13 mouse cellular contexts compared by ENCODE assay signal in the genomic region with DNA sequence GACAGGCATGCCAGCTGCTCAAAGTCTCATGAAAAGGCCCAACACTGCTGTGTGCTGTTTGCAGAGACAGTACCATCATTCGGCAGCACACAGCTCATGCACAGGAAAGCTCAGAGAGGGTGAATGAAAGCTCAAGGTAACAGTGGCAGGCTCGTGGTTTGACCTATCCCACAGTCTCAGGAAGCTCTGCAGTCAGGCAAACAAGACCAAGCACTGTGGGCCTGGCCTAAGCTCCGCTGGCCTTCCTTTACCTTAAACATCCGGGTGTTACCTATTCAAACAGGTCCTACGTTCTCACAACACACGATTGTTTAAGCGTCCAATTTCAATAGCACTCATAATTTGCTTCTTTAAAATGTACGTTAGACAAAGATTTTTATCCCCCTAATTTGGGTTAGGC. TPM values are rescaled to one million over a fixed set of nuclear protein-coding genes. Genes with fewer than 3 reads are reported as not detected.
DNase-seq lines count a peak whose midpoint lies in the region; ATAC-seq lines count a peak whose summit lies in the region.
"Had no signal": no experiment of that assay in that cellular context is flagged by ENCODE, and none has a peak within 500 bp of the region (broad histone marks: within the 10 kb centered on the region; RNA-seq: fewer than 3 reads in every experiment).

No protein-coding gene starts in this region.

- no peak for DNase-seq in hindbrain, embryonic 10.5 days (ENCODE audit: low spot score)
- DNase-seq in hindbrain, embryonic 11.5 days (ENCODE audit: low spot score) = no peak
- DNase-seq in midbrain, embryonic 14.5 days = no peak
- DNase-seq in midbrain, embryonic 11.5 days (ENCODE audit: low spot score, missing footprints) = no peak
- DNase-seq in spleen, postnatal 4 days (ENCODE audit: low spot score in 2 of 2) = no peak
- no peak for DNase-seq in spleen, postnatal 10 days (ENCODE audit: low spot score in 2 of 2)
- DNase-seq: gastrocnemius, postnatal 25 days; right cerebral cortex, adult 18-20 months had no signal

- no peaks in the 10 kb centered on the region for H3K9me3 ChIP-seq in hindbrain, embryonic 10.5 days
- no peaks in the 10 kb centered on the region for H3K9me3 ChIP-seq in hindbrain, embryonic 11.5 days (ENCODE audit: control insufficient read depth, low read length)
- no peaks in the 10 kb centered on the region for H3K9me3 ChIP-seq in midbrain, embryonic 14.5 days (ENCODE audit: control insufficient read depth, low read length)
- no peaks in the 10 kb centered on the region for H3K9me3 ChIP-seq in midbrain, embryonic 11.5 days (ENCODE audit: control insufficient read depth, low read length)
- no peaks in the 10 kb centered on the region for H3K9me3 ChIP-seq in liver, embryonic 12.5 days (replicated peaks)
- no peaks in the 10 kb centered on the region for H3K9me3 ChIP-seq in stomach, embryonic 14.5 days (ENCODE audit: control insufficient read depth, low read depth, low read length)
- H3K9me3 ChIP-seq: embryonic facial prominence, embryonic 15.5 days had no signal

- WGBS in hindbrain, embryonic 10.5 days = 85% methylated on average over 8 of the region's 8 CpGs
- WGBS in hindbrain, embryonic 11.5 days = 85% methylated on average over 8 of the region's 8 CpGs
- 86% methylated on average over 8 of the region's 8 CpGs for WGBS in midbrain, embryonic 14.5 days
- 86% methylated on average over 8 of the region's 8 CpGs for WGBS in midbrain, embryonic 11.5 days
- 47% methylated on average over 8 of the region's 8 CpGs for WGBS in liver, embryonic 12.5 days (ENCODE audit: insufficient replicate concordance)
- 67% methylated on average over 8 of the region's 8 CpGs for WGBS in stomach, embryonic 14.5 days

- no peak for ATAC-seq in hindbrain, embryonic 11.5 days (ENCODE audit: low FRiP score)
- ATAC-seq in midbrain, embryonic 14.5 days (ENCODE audit: low FRiP score, low TSS enrichment) = no peak
- no peak for ATAC-seq in midbrain, embryonic 11.5 days (ENCODE audit: low FRiP score)
- ATAC-seq in liver, embryonic 12.5 days = no peak
- ATAC-seq in stomach, embryonic 14.5 days (ENCODE audit: insufficient number of reproducible peaks, insufficient read depth, low FRiP score, low read depth) = no peak
- ATAC-seq: forebrain, embryonic 16.5 days; lung, postnatal 0 days had no signal

- no peak overlapping the region for H3K9ac ChIP-seq in hindbrain, embryonic 11.5 days (ENCODE audit: low read depth, low read length)
- 0 out of 2 replicates have a peak overlapping the region, but pooled peaks have one; percentile 10 for H3K9ac ChIP-seq in midbrain, embryonic 14.5 days (replicated peaks; ENCODE audit: low read length)
- H3K9ac ChIP-seq in midbrain, embryonic 11.5 days (ENCODE audit: low read length) = no peak overlapping the region
- no peak overlapping the region; the same call in 1 of the 2 replicates for H3K9ac ChIP-seq in liver, embryonic 12.5 days
- H3K9ac ChIP-seq in stomach, embryonic 14.5 days (replicated peaks; ENCODE audit: low read depth, low read length) = no peak overlapping the region
- H3K9ac ChIP-seq: embryonic facial prominence, embryonic 15.5 days had no signal

- H3K4me1 ChIP-seq in hindbrain, embryonic 10.5 days (replicated peaks) = peaks cover 56% of the 10 kb centered on the region
- H3K4me1 ChIP-seq in hindbrain, embryonic 11.5 days (replicated peaks; ENCODE audit: control insufficient read depth, insufficient read depth, low read length) = peaks cover 3% of the 10 kb centered on the region; the same call in 1 of the 2 replicates
- H3K4me1 ChIP-seq in midbrain, embryonic 14.5 days (ENCODE audit: control insufficient read depth, insufficient read depth, low read length) = peaks cover 23% of the 10 kb centered on the region
- peaks cover 10% of the 10 kb centered on the region for H3K4me1 ChIP-seq in midbrain, embryonic 11.5 days (ENCODE audit: control insufficient read depth, insufficient read depth, low read length)
- peaks cover 59% of the 10 kb centered on the region for H3K4me1 ChIP-seq in liver, embryonic 12.5 days
- H3K4me1 ChIP-seq in stomach, embryonic 14.5 days (ENCODE audit: control insufficient read depth, insufficient read depth, low read length) = peaks cover 13% of the 10 kb centered on the region

- H3K4me3 ChIP-seq in hindbrain, embryonic 10.5 days = no peak overlapping the region
- no peak overlapping the region for H3K4me3 ChIP-seq in hindbrain, embryonic 11.5 days (ENCODE audit: low read depth, low read length)
- no peak overlapping the region for H3K4me3 ChIP-seq in midbrain, embryonic 14.5 days (replicated peaks; ENCODE audit: low read depth, low read length)
- H3K4me3 ChIP-seq in midbrain, embryonic 11.5 days (ENCODE audit: low read depth, low read length) = no peak overlapping the region
- H3K4me3 ChIP-seq in liver, embryonic 12.5 days = no peak overlapping the region
- H3K4me3 ChIP-seq in stomach, embryonic 14.5 days (ENCODE audit: low read depth, low read length) = no peak overlapping the region
- H3K4me3 ChIP-seq: embryonic facial prominence, embryonic 15.5 days had no signal

- peak overlapping the region; percentile 40; the same call in 1 of the 2 replicates for H3K27ac ChIP-seq in hindbrain, embryonic 10.5 days
- H3K27ac ChIP-seq in hindbrain, embryonic 11.5 days (ENCODE audit: low read depth, low read length) = no peak overlapping the region
- H3K27ac ChIP-seq in midbrain, embryonic 14.5 days (replicated peaks; ENCODE audit: low read depth, low read length) = no peak overlapping the region
- H3K27ac ChIP-seq in midbrain, embryonic 11.5 days (ENCODE audit: low read depth, low read length) = no peak overlapping the region
- peak overlapping the region; percentile 69 for H3K27ac ChIP-seq in liver, embryonic 12.5 days
- peak overlapping the region; percentile 82 for H3K27ac ChIP-seq in stomach, embryonic 14.5 days (ENCODE audit: low read length)

- H3K27me3 ChIP-seq in hindbrain, embryonic 10.5 days (ENCODE audit: insufficient read depth, poor library complexity, severe bottlenecking) = no peaks in the 10 kb centered on the region
- no peaks in the 10 kb centered on the region for H3K27me3 ChIP-seq in hindbrain, embryonic 11.5 days (ENCODE audit: control insufficient read depth, insufficient read depth, low read length)
- H3K27me3 ChIP-seq in midbrain, embryonic 14.5 days (ENCODE audit: control insufficient read depth, insufficient read depth, low read length) = no peaks in the 10 kb centered on the region
- no peaks in the 10 kb centered on the region for H3K27me3 ChIP-seq in midbrain, embryonic 11.5 days (ENCODE audit: control insufficient read depth, insufficient read depth, low read length)
- peaks cover 55% of the 10 kb centered on the region for H3K27me3 ChIP-seq in liver, embryonic 12.5 days (replicated peaks)
- no peaks in the 10 kb centered on the region for H3K27me3 ChIP-seq in stomach, embryonic 14.5 days (ENCODE audit: control insufficient read depth, insufficient read depth, low read length)
- H3K27me3 ChIP-seq: embryonic facial prominence, embryonic 15.5 days had no signal

- peaks cover 2% of the 10 kb centered on the region; the same call in 1 of the 2 replicates for H3K36me3 ChIP-seq in hindbrain, embryonic 10.5 days
- no peaks in the 10 kb centered on the region for H3K36me3 ChIP-seq in hindbrain, embryonic 11.5 days (ENCODE audit: control insufficient read depth, insufficient read depth, low read length)
- H3K36me3 ChIP-seq in midbrain, embryonic 14.5 days (ENCODE audit: control insufficient read depth, insufficient read depth, low read length) = 0 out of 2 replicates have a peak, but pooled peaks cover 8% of the 10 kb centered on the region
- no peaks in the 10 kb centered on the region for H3K36me3 ChIP-seq in midbrain, embryonic 11.5 days (ENCODE audit: control insufficient read depth, insufficient read depth, low read length)
- peaks cover 4% of the 10 kb centered on the region; the same call in 1 of the 2 replicates for H3K36me3 ChIP-seq in liver, embryonic 12.5 days
- no peaks in the 10 kb centered on the region for H3K36me3 ChIP-seq in stomach, embryonic 14.5 days (ENCODE audit: control insufficient read depth, insufficient read depth, low read length)
- H3K36me3 ChIP-seq: embryonic facial prominence, embryonic 15.5 days had no signal

- no peak overlapping the region for H3K4me2 ChIP-seq in hindbrain, embryonic 11.5 days (replicated peaks; ENCODE audit: low read depth, low read length)
- no peak overlapping the region for H3K4me2 ChIP-seq in midbrain, embryonic 14.5 days (ENCODE audit: low read length)
- no peak overlapping the region for H3K4me2 ChIP-seq in midbrain, embryonic 11.5 days
- H3K4me2 ChIP-seq in liver, embryonic 12.5 days = peak overlapping the region; percentile 59
- no peak overlapping the region for H3K4me2 ChIP-seq in stomach, embryonic 14.5 days (replicated peaks; ENCODE audit: low read depth, low read length)
- H3K4me2 ChIP-seq: embryonic facial prominence, embryonic 15.5 days had no signal

RNA-seq across cellular contexts. Expression of gene Appl2, which starts 4.4 kb away (rescaled TPM):
- 29.6 and 35.2 TPM in 2 replicates for polyA plus RNA-seq in hindbrain, embryonic 10.5 days (2016; fragmentation: Nextera tagmentation; extraction: Ambion mirVana)
- 32.0 and 38.5 TPM in 2 replicates for polyA plus RNA-seq in hindbrain, embryonic 11.5 days (2014; fragmentation: Nextera tagmentation; extraction: Ambion mirVana)
- 27.9 and 38.7 TPM in 2 replicates for polyA plus RNA-seq in midbrain, embryonic 14.5 days (2014; fragmentation: Nextera tagmentation; extraction: Ambion mirVana)
- polyA plus RNA-seq in midbrain, embryonic 11.5 days (2014; fragmentation: Nextera tagmentation; extraction: Ambion mirVana) = 28.2 and 28.7 TPM in 2 replicates
- 15.1 and 15.2 TPM in 2 replicates for polyA plus RNA-seq in liver, embryonic 12.5 days (2016; fragmentation: Nextera tagmentation; extraction: Ambion mirVana)
- 54.0 and 64.6 TPM in 2 replicates for polyA plus RNA-seq in stomach, embryonic 14.5 days (2014; fragmentation: Nextera tagmentation; extraction: Ambion mirVana)

Comparison
In these comparisons a context has a peak if more than half of its experiments do, and no peak if none do; other contexts are left out.
1. H3K27ac ChIP-seq: peak in hindbrain, embryonic 10.5 days (single experiment), liver, embryonic 12.5 days (single experiment) and stomach, embryonic 14.5 days (single experiment); none in hindbrain, embryonic 11.5 days (single experiment), midbrain, embryonic 14.5 days (single experiment) and midbrain, embryonic 11.5 days (single experiment).